Mouse (Mus musculus): Measurements from ENCODE around the gene Ube2q1. TPM values are rescaled to one million over a fixed set of nuclear protein-coding genes. Genes with fewer than 3 reads are reported as not detected.

Gene Ube2q1
- polyA plus RNA-seq, 1 experiment from 2014 or later, result 11.3 TPM

DNA sequence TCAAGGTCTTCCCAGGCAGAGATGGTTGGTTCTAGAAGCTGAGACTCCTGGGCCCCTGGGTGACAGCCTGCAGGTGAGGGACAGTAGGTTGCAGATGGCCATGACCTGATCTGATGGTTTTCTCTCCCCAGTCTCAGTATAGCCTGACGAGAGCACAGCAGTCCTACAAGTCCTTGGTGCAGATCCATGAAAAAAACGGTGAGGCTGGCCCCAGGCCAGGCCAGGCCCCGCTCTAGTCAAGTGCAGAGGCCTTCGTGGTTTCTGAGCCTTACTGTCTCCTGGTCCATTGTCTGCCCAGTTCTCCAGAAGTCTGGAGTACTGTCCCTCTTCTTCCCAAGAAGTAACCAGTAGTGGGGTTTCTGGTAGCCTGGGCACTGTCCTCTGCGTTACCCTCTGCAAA, 8.2 kb downstream of the Ube2q1 start:
- 84% methylated on average over 5 of the region's 5 CpGs for WGBS
- ATAC-seq, result no peak
- H3K36me3 ChIP-seq (ENCODE audit: control insufficient read depth, insufficient read depth), result peaks cover 35% of the 10 kb centered on the region

DNA sequence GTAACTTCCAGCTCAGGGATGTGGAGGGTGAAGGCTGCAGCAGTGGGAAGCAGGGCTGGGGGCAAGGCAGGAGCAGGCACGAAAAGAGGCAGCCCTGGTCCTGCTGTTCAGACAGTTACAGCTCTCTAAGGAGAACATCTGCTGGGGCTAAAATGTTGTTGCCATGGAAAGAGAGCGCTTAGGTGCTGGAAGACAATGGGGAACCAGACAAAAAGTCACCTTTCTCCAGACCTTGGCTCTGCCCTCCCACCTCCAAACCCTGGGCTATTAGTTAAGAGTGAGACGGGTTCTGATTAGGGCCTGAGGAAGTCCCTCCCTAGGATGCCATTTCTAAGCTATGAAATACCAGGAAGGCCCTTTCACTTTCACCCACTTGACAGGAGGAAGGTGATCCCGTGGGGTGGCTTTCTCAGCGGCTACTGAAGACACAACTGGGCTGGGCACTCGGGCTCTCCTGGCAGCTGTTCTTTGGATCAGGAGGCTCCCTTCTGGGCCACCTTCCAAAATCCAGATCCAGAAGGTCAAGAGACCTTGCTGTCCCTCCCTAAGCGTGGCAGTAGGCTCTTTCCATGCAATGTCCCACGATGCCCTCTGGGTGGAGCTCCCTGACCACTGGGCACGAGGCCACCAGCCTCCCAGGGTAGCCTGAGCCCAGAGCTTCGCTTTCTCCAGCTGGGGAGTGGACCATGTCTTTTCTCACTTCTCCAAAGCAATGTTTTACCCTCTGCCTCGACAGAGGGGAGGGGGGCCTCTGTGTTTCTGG, 11.8 kb downstream of the Ube2q1 start:
- no peaks in the 10 kb centered on the region for H3K27me3 ChIP-seq (replicated peaks; ENCODE audit: control insufficient read depth, insufficient read depth, low read length)
- H3K9ac ChIP-seq (replicated peaks; ENCODE audit: low read depth, low read length), result no peak overlapping the region
- no peaks in the 10 kb centered on the region for H3K4me1 ChIP-seq (replicated peaks; ENCODE audit: control insufficient read depth, insufficient read depth, low read length)
- 19% methylated on average over 11 of the region's 11 CpGs for WGBS
- H3K27ac ChIP-seq (ENCODE audit: low read length), result no peak overlapping the region
- ATAC-seq, result 0 out of 2 replicates have a peak, but pooled peaks have one; percentile 38
- no peak overlapping the region for H3K4me2 ChIP-seq (ENCODE audit: low read length)
- H3K9me3 ChIP-seq (ENCODE audit: control insufficient read depth, low read length), result no peaks in the 10 kb centered on the region
- H3K4me3 ChIP-seq (replicated peaks; ENCODE audit: low read length), result no peak overlapping the region
- peaks cover 23% of the 10 kb centered on the region for H3K36me3 ChIP-seq (ENCODE audit: control insufficient read depth, insufficient read depth)

More for the DNA sequence above, 8.2 kb downstream of the Ube2q1 start:
- H3K9ac ChIP-seq (replicated peaks; ENCODE audit: low read depth, low read length), result no peak overlapping the region
- no peak overlapping the region for H3K4me3 ChIP-seq (replicated peaks; ENCODE audit: low read length)
- H3K4me1 ChIP-seq (replicated peaks; ENCODE audit: control insufficient read depth, insufficient read depth, low read length), result no peaks in the 10 kb centered on the region
- no peak overlapping the region for H3K27ac ChIP-seq (ENCODE audit: low read length)
- H3K27me3 ChIP-seq (replicated peaks; ENCODE audit: control insufficient read depth, insufficient read depth, low read length), result no peaks in the 10 kb centered on the region
- no peaks in the 10 kb centered on the region for H3K9me3 ChIP-seq (ENCODE audit: control insufficient read depth, low read length)
- no peak overlapping the region for H3K4me2 ChIP-seq (ENCODE audit: low read length)

GRCm38 (mm10) chr3:89786275-89786674, 12.9 kb downstream of the Ube2q1 start:
- 79% methylated on average over 6 of the region's 6 CpGs for WGBS
- Histone ChIP-seq H3K4me3 (replicated peaks; ENCODE audit: low read length) (no peak overlapping the region), H3K4me2 (ENCODE audit: low read length) (no peak overlapping the region), H3K9ac (replicated peaks; ENCODE audit: low read depth, low read length) (no peak overlapping the region), H3K27me3 (replicated peaks; ENCODE audit: control insufficient read depth, insufficient read depth, low read length) (no peaks in the 10 kb centered on the region), H3K9me3 (ENCODE audit: control insufficient read depth, low read length) (no peaks in the 10 kb centered on the region), H3K4me1 (replicated peaks; ENCODE audit: control insufficient read depth, insufficient read depth, low read length) (no peaks in the 10 kb centered on the region), H3K27ac (ENCODE audit: low read length) (no peak overlapping the region), H3K36me3 (ENCODE audit: control insufficient read depth, insufficient read depth) (peaks cover 18% of the 10 kb centered on the region)
- no peak for ATAC-seq

GRCm38 (mm10) chr3:89788680-89789352, 15.4 kb downstream of the Ube2q1 start:
- Histone ChIP-seq H3K9ac (replicated peaks; ENCODE audit: low read depth, low read length) (no peak overlapping the region), H3K27ac (ENCODE audit: low read length) (no peak overlapping the region), H3K4me1 (replicated peaks; ENCODE audit: control insufficient read depth, insufficient read depth, low read length) (no peaks in the 10 kb centered on the region), H3K4me2 (ENCODE audit: low read length) (no peak overlapping the region), H3K36me3 (ENCODE audit: control insufficient read depth, insufficient read depth) (no peaks in the 10 kb centered on the region), H3K9me3 (ENCODE audit: control insufficient read depth, low read length) (no peaks in the 10 kb centered on the region), H3K27me3 (replicated peaks; ENCODE audit: control insufficient read depth, insufficient read depth, low read length) (no peaks in the 10 kb centered on the region), H3K4me3 (replicated peaks; ENCODE audit: low read length) (no peak overlapping the region)
- WGBS, result 63% methylated on average over 16 of the region's 16 CpGs
- ATAC-seq, result no peak

GRCm38 (mm10) chr3:89794616-89795015, 21.2 kb downstream of the Ube2q1 start:
- no peaks in the 10 kb centered on the region for H3K27me3 ChIP-seq (replicated peaks; ENCODE audit: control insufficient read depth, insufficient read depth, low read length)
- 43% methylated on average over 2 of the region's 2 CpGs for WGBS
- no peaks in the 10 kb centered on the region for H3K36me3 ChIP-seq (ENCODE audit: control insufficient read depth, insufficient read depth)
- H3K4me3 ChIP-seq (replicated peaks; ENCODE audit: low read length), result no peak overlapping the region
- no peak for ATAC-seq
- no peak overlapping the region for H3K4me2 ChIP-seq (ENCODE audit: low read length)
- H3K27ac ChIP-seq (ENCODE audit: low read length), result no peak overlapping the region
- H3K9ac ChIP-seq (replicated peaks; ENCODE audit: low read depth, low read length), result no peak overlapping the region
- no peaks in the 10 kb centered on the region for H3K4me1 ChIP-seq (replicated peaks; ENCODE audit: control insufficient read depth, insufficient read depth, low read length)
- no peaks in the 10 kb centered on the region for H3K9me3 ChIP-seq (ENCODE audit: control insufficient read depth, low read length)

DNA sequence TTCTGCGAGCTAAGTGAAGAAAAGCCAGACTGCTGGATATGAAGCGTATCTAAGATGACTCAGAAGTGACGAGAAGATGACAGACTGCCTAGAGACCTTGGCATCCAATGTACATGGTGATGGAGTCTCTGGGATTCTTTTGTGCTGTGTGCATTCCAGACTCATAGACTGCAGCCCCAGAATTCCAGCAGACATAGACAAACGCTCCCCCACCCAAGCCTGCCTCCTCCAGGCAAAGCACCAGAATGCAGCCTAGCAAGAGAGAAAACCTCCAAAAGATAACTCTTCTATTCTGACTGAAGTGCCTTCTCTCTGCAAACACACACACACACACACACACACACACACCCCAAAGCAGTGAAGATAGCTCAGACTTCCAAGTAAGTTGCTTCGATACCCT, 22.3 kb downstream of the Ube2q1 start:
- Histone ChIP-seq H3K4me1 (replicated peaks; ENCODE audit: control insufficient read depth, insufficient read depth, low read length) (no peaks in the 10 kb centered on the region), H3K27ac (ENCODE audit: low read length) (no peak overlapping the region), H3K27me3 (replicated peaks; ENCODE audit: control insufficient read depth, insufficient read depth, low read length) (no peaks in the 10 kb centered on the region), H3K36me3 (ENCODE audit: control insufficient read depth, insufficient read depth) (no peaks in the 10 kb centered on the region), H3K9ac (replicated peaks; ENCODE audit: low read depth, low read length) (no peak overlapping the region), H3K4me2 (ENCODE audit: low read length) (no peak overlapping the region), H3K9me3 (ENCODE audit: control insufficient read depth, low read length) (no peaks in the 10 kb centered on the region), H3K4me3 (replicated peaks; ENCODE audit: low read length) (no peak overlapping the region)
- no peak for ATAC-seq
- 69% methylated on average over 5 of the region's 5 CpGs for WGBS

- no peak overlapping the region for H3K4me3 ChIP-seq (replicated peaks; ENCODE audit: low read length)
- no peaks in the 10 kb centered on the region for H3K9me3 ChIP-seq (ENCODE audit: control insufficient read depth, low read length)
- H3K9ac ChIP-seq (replicated peaks; ENCODE audit: low read depth, low read length), result no peak overlapping the region
- no peaks in the 10 kb centered on the region for H3K36me3 ChIP-seq (ENCODE audit: control insufficient read depth, insufficient read depth)
- H3K4me1 ChIP-seq (replicated peaks; ENCODE audit: control insufficient read depth, insufficient read depth, low read length), result no peaks in the 10 kb centered on the region
- H3K27ac ChIP-seq (ENCODE audit: low read length), result no peak overlapping the region
- 72% methylated on average over 4 of the region's 4 CpGs for WGBS
- no peak overlapping the region for H3K4me2 ChIP-seq (ENCODE audit: low read length)
- no peak for ATAC-seq
- no peaks in the 10 kb centered on the region for H3K27me3 ChIP-seq (replicated peaks; ENCODE audit: control insufficient read depth, insufficient read depth, low read length)
Measured at GRCm38 (mm10) chr3:89796358-89796757, 22.9 kb downstream of the Ube2q1 start.

- H3K36me3 ChIP-seq (ENCODE audit: control insufficient read depth, insufficient read depth), result no peaks in the 10 kb centered on the region
- no peaks in the 10 kb centered on the region for H3K4me1 ChIP-seq (replicated peaks; ENCODE audit: control insufficient read depth, insufficient read depth, low read length)
- ATAC-seq, result no peak
- H3K27me3 ChIP-seq (replicated peaks; ENCODE audit: control insufficient read depth, insufficient read depth, low read length), result no peaks in the 10 kb centered on the region
- 85% methylated on average over 3 of the region's 3 CpGs for WGBS
- no peak overlapping the region for H3K4me3 ChIP-seq (replicated peaks; ENCODE audit: low read length)
- no peak overlapping the region for H3K4me2 ChIP-seq (ENCODE audit: low read length)
- no peak overlapping the region for H3K27ac ChIP-seq (ENCODE audit: low read length)
- H3K9ac ChIP-seq (replicated peaks; ENCODE audit: low read depth, low read length), result no peak overlapping the region
- no peaks in the 10 kb centered on the region for H3K9me3 ChIP-seq (ENCODE audit: control insufficient read depth, low read length)
Measured at GRCm38 (mm10) chr3:89798518-89798917, 25.1 kb downstream of the Ube2q1 start.

- Histone ChIP-seq H3K9me3 (ENCODE audit: control insufficient read depth, low read length) (no peaks in the 10 kb centered on the region), H3K4me1 (replicated peaks; ENCODE audit: control insufficient read depth, insufficient read depth, low read length) (no peaks in the 10 kb centered on the region), H3K36me3 (ENCODE audit: control insufficient read depth, insufficient read depth) (no peaks in the 10 kb centered on the region), H3K9ac (replicated peaks; ENCODE audit: low read depth, low read length) (no peak overlapping the region), H3K27me3 (replicated peaks; ENCODE audit: control insufficient read depth, insufficient read depth, low read length) (no peaks in the 10 kb centered on the region), H3K4me2 (ENCODE audit: low read length) (no peak overlapping the region), H3K4me3 (replicated peaks; ENCODE audit: low read length) (no peak overlapping the region), H3K27ac (ENCODE audit: low read length) (no peak overlapping the region)
- no peak for ATAC-seq
- 7% methylated on average over 13 of the region's 13 CpGs for WGBS
Measured at GRCm38 (mm10) chr3:89799476-89799875, 26.1 kb downstream of the Ube2q1 start.
